In genomic region chr2:7089069-7089834, GRCm38 (mm10) we compare ENCODE assay signal across 8 mouse cellular contexts.
DNase-seq lines count a peak whose midpoint lies in the region; ATAC-seq and TF ChIP-seq lines count a peak whose summit lies in the region.

No protein-coding gene starts in this region.

- no peak for TF ChIP-seq CTCF in liver, postnatal 0 days (IDR thresholded peaks at IDR 0.05; ENCODE audit: low read depth)
- TF ChIP-seq CTCF in heart, adult 2 months (IDR thresholded peaks at IDR 0.05), result no peak
- no peak for TF ChIP-seq CTCF in layer of hippocampus, adult 2 months (conservative IDR thresholded peaks at IDR 0.05)

- TF ChIP-seq EP300 in liver, postnatal 0 days (IDR thresholded peaks at IDR 0.05; ENCODE audit: low read depth), result no peak
- TF ChIP-seq EP300 in heart, adult 2 months (IDR thresholded peaks at IDR 0.05; ENCODE audit: insufficient read depth, low read depth, low read length), result peak; percentile 80; the same call in 1 of the 2 replicates

- 49% methylated on average over 7 of the region's 7 CpGs for WGBS in liver, postnatal 0 days (ENCODE audit: insufficient replicate concordance)
- WGBS in heart, adult 2 months, result 21% methylated on average over 7 of the region's 7 CpGs
- WGBS in midbrain, embryonic 14.5 days, result 5% methylated on average over 7 of the region's 7 CpGs

- no peaks in the 10 kb centered on the region for H3K36me3 ChIP-seq in liver, postnatal 0 days (replicated peaks; ENCODE audit: insufficient read depth, low read length)
- H3K36me3 ChIP-seq in heart, adult 2 months (ENCODE audit: control insufficient read depth, insufficient read depth, low read length), result peaks cover 2% of the 10 kb centered on the region; the same call in 1 of the 2 replicates
- H3K36me3 ChIP-seq in midbrain, embryonic 14.5 days (ENCODE audit: control insufficient read depth, insufficient read depth, low read length), result no peaks in the 10 kb centered on the region

- DNase-seq in liver, result peak; percentile 30
- no peak for DNase-seq in liver, postnatal 0 days
- peak; percentile 72 for DNase-seq in embryo, embryonic 10.5 days (ENCODE audit: low spot score)
- peak; percentile 39 to 76 for DNase-seq in heart, adult 2 months
- DNase-seq in layer of hippocampus, adult 2 months (ENCODE audit: low spot score in 2 of 2), result peak; percentile 49 to 63
- DNase-seq in midbrain, embryonic 14.5 days, result peak; percentile 85
- DNase-seq in right cerebral cortex, postnatal 25 days, result no peak

- H3K4me1 ChIP-seq in liver, postnatal 0 days (ENCODE audit: insufficient read depth), result no peaks in the 10 kb centered on the region
- peaks cover 4% of the 10 kb centered on the region for H3K4me1 ChIP-seq in heart, adult 2 months (ENCODE audit: control insufficient read depth, insufficient read depth, low read length)
- H3K4me1 ChIP-seq in midbrain, embryonic 14.5 days (ENCODE audit: control insufficient read depth, insufficient read depth, low read length), result peaks cover 9% of the 10 kb centered on the region; the same call in 1 of the 2 replicates

- H3K9ac ChIP-seq in liver, postnatal 0 days (replicated peaks), result no peak overlapping the region
- no peak overlapping the region; the same call in 1 of the 2 replicates for H3K9ac ChIP-seq in heart, adult 2 months (ENCODE audit: low read depth, low read length)
- H3K9ac ChIP-seq in midbrain, embryonic 14.5 days (replicated peaks; ENCODE audit: low read length), result no peak overlapping the region

- no peaks in the 10 kb centered on the region for H3K79me2 ChIP-seq in heart, adult 2 months (replicated peaks; ENCODE audit: control insufficient read depth, insufficient read depth, low read length)

- H3K9me3 ChIP-seq in liver, postnatal 0 days (ENCODE audit: low read length), result no peaks in the 10 kb centered on the region
- peaks cover 3% of the 10 kb centered on the region; the same call in 1 of the 2 replicates for H3K9me3 ChIP-seq in midbrain, embryonic 14.5 days (ENCODE audit: control insufficient read depth, low read length)

- H3K4me3 ChIP-seq in liver, postnatal 0 days (ENCODE audit: low read depth, low read length), result no peak overlapping the region
- H3K4me3 ChIP-seq in heart, adult 2 months, result no peak overlapping the region
- peak overlapping the region; percentile 9; the same call in 1 of the 2 replicates for H3K4me3 ChIP-seq in layer of hippocampus, adult 2 months
- H3K4me3 ChIP-seq in midbrain, embryonic 14.5 days (replicated peaks; ENCODE audit: low read depth, low read length), result no peak overlapping the region

- intact Hi-C loops in heart, adult 2 months (cut with DNase I), result loop anchor here (10.0 kb wide), 1 partner anchor 344 kb away; no protein-coding TSS in a partner anchor

- H3K4me2 ChIP-seq in liver, postnatal 0 days (ENCODE audit: low read depth, low read length), result no peak overlapping the region
- H3K4me2 ChIP-seq in midbrain, embryonic 14.5 days (ENCODE audit: low read length), result no peak overlapping the region

- ATAC-seq in liver, postnatal 0 days, result no peak
- ATAC-seq in midbrain, embryonic 14.5 days (ENCODE audit: low FRiP score, low TSS enrichment), result peak; percentile 88
- no peak for ATAC-seq in monocyte, adult 5-6 weeks (replicated peaks; ENCODE audit: insufficient number of reproducible peaks, low FRiP score, low TSS enrichment, poor library complexity, severe bottlenecking)

- H3K27me3 ChIP-seq in liver, postnatal 0 days (ENCODE audit: insufficient read depth, low read length), result no peaks in the 10 kb centered on the region
- no peaks in the 10 kb centered on the region for H3K27me3 ChIP-seq in heart, adult 2 months (ENCODE audit: control insufficient read depth, insufficient read depth, low read length)
- H3K27me3 ChIP-seq in midbrain, embryonic 14.5 days (ENCODE audit: control insufficient read depth, insufficient read depth, low read length), result no peaks in the 10 kb centered on the region

- H3K27ac ChIP-seq in liver, postnatal 0 days (ENCODE audit: low read depth), result no peak overlapping the region
- H3K27ac ChIP-seq in heart, adult 2 months, result peak overlapping the region; percentile 81
- peak overlapping the region; percentile 85 for H3K27ac ChIP-seq in layer of hippocampus, adult 2 months
- peak overlapping the region; percentile 55 for H3K27ac ChIP-seq in midbrain, embryonic 14.5 days (replicated peaks; ENCODE audit: low read depth, low read length)

- no peak for TF ChIP-seq POLR2A in heart, adult 2 months (IDR thresholded peaks at IDR 0.05; ENCODE audit: insufficient read depth, low read depth, low read length)

Comparison
In these comparisons a context has a peak if more than half of its experiments do, and no peak if none do; other contexts are left out.
1. DNase-seq: peak in liver (single experiment), embryo, embryonic 10.5 days (single experiment), heart, adult 2 months (2 of 2), layer of hippocampus, adult 2 months (2 of 2) and midbrain, embryonic 14.5 days (single experiment); none in liver, postnatal 0 days (single experiment) and right cerebral cortex, postnatal 25 days (single experiment).